Mouse (Mus musculus) liver (tissue): Measurements from ENCODE around the gene Mipep.

Experiments
- DNase-seq: peaks from one replicate; pipeline ENCODE4 v3.0.0-alpha.2; 2020; ENCODE audit warnings: mixed read lengths

Gene Mipep

GRCm38 (mm10) chr14:60885361-60885950 lies 101.1 kb downstream of the Mipep start:
- DNase-seq: no peak

- no peak for DNase-seq
Observed at GRCm38 (mm10) chr14:60893882-60894281, 109.5 kb downstream of the Mipep start.

GRCm38 (mm10) chr14:60895172-60896000 lies 111.0 kb downstream of the Mipep start:
- no peak for DNase-seq

GRCm38 (mm10) chr14:60898086-60898667 lies 113.8 kb downstream of the Mipep start:
- no peak for DNase-seq

- DNase-seq: no peak
Observed at GRCm38 (mm10) chr14:60904501-60904900, 120.1 kb downstream of the Mipep start.

- DNase-seq: no peak
Observed at GRCm38 (mm10) chr14:60906421-60907374, 122.3 kb downstream of the Mipep start.

- DNase-seq: no peak
Observed at GRCm38 (mm10) chr14:60909351-60909750, 125.0 kb downstream of the Mipep start.

GRCm38 (mm10) chr14:60910506-60911444 lies 126.4 kb downstream of the Mipep start:
- DNase-seq: no peak

GRCm38 (mm10) chr14:60912981-60913468 lies 128.7 kb downstream of the Mipep start:
- no peak for DNase-seq

- no peak for DNase-seq
Observed at GRCm38 (mm10) chr14:60916661-60917060, 132.3 kb downstream of the Mipep start.

- DNase-seq: no peak
Observed at GRCm38 (mm10) chr14:60926011-60926410, 141.6 kb downstream of the Mipep start.

- DNase-seq: no peak
Observed at GRCm38 (mm10) chr14:60935705-60936104, 151.3 kb downstream of the Mipep start.

GRCm38 (mm10) chr14:60937481-60938039 lies 153.2 kb downstream of the Mipep start:
- no peak for DNase-seq
